Mouse (Mus musculus): ENCODE results near the gene Foxo3. TPM values are rescaled to one million over a fixed set of nuclear protein-coding genes. Genes with fewer than 3 reads are reported as not detected.

Gene Foxo3
- polyA plus RNA-seq, 1 experiment: 14.6 TPM

DNA sequence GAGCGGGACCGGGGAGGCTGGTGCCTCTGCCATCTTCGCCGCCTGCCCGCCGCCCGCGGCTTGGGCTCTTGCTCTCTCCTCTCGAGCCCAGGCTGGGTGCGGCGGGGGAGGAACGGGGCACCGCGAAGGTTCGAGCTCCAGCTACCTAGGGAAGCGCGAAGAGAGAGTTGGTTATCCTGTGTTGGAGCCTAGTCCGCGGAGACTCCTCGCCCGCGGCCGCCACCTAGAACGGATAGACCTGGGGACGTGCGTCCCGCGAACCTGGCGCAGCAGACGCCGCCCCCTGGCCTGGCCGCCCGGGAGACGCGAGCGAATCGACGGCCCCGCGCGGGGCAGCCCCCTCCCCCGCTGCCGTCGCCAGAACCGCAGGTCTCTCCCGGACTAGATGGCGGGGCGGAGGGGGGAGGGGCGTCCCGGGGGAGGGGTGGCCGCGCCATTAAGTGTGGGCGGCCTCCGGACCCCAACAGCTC lies 1.1 kb downstream of the Foxo3 start:
- peak; percentile 51 for DNase-seq (ENCODE audit: low read depth)
- TF ChIP-seq POLR2A (IDR thresholded peaks at IDR 0.05; ENCODE audit: borderline replicate concordance, extremely low read depth, insufficient read depth, insufficient read length, poor library complexity, severe bottlenecking) (no peak), CTCF (IDR thresholded peaks at IDR 0.05; ENCODE audit: borderline replicate concordance, extremely low read depth, insufficient read depth, insufficient read length) (no peak)

DNA sequence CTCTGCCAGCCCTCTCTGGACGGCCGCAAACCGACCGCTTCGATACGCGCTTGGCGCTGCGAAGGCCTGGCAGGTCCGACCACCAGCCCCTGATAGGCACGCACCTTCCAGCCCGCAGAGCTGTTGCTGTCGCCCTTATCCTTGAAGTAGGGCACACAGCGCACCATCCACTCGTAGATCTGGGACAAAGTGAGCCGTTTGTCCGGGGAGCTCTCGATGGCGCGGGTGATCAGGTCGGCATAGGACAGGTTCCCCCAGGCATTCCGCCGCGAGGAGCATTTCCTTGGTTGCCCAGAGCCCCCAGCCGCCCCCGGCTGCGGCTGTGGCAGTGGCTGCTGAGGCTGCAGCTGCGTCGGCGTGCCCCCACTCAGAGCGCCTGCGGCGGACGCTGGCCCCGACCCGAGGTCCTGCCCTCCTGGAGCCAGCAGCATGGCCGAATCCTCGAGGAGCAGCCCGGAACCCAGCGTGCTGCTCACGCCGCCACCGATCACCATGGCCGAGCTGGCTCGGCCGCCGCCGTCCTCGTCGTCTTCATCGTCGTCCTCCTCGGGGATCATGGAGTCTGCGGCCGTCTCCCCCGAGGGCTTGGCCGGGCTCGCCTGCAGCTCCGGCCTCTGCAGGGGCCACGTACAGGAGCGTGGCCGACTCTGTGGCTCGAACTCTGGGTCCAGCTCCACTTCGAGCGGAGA lies 1.7 kb downstream of the Foxo3 start:
- DNase-seq (ENCODE audit: low read depth): peak; percentile 44

DNA sequence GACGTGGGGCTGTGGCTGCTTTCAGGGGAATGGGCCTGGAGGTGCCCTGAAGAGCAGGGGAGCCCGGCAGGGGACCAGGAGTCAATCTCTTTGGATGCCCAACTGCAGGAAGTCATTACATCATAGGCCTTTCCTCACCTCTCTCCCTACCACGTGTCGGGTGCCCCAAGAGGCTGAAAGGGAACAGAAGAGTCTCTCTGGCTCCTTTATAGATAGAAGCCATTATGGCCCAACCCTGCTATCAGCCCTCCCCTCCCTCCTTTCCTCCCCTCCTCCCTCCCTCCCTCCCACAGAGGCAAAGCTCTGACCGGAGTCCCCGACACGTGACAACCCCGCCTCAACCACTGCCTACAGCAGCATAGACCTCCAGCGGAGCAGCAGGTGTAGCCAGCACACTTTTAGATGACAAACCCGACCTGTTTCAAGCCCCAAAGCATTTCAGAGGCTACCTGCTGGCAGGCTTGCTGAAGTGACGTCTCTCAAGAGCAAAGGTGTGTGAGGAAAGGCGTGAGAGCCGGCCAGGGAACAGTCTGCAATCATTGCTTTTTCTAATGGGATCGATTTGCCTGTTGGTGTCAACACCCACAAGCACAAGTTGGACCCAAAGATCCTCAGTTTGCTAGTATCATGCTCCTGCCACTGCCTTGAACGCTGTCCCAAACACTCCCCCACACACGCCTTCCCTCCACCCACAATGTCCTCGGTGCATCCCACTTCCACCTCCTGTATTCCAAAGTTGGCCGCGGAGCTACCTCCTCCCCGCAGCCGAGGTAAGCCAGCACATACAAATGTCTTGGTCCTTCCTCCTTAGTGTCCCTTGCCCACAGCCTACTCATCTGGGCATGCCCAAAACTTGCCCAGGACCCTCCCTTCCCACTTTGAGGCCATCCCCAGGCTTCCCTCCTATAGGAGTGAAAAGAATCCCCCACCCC lies 2.5 kb downstream of the Foxo3 start:
- TF ChIP-seq CTCF (IDR thresholded peaks at IDR 0.05; ENCODE audit: borderline replicate concordance, extremely low read depth, insufficient read depth, insufficient read length): no peak
- TF ChIP-seq POLR2A (IDR thresholded peaks at IDR 0.05; ENCODE audit: borderline replicate concordance, extremely low read depth, insufficient read depth, insufficient read length, poor library complexity, severe bottlenecking): no peak
- peak; percentile 28 for DNase-seq (ENCODE audit: low read depth)

More for the DNA sequence above, 1.7 kb downstream of the Foxo3 start:
- TF ChIP-seq CTCF (IDR thresholded peaks at IDR 0.05; ENCODE audit: borderline replicate concordance, extremely low read depth, insufficient read depth, insufficient read length) (no peak), POLR2A (IDR thresholded peaks at IDR 0.05; ENCODE audit: borderline replicate concordance, extremely low read depth, insufficient read depth, insufficient read length, poor library complexity, severe bottlenecking) (no peak)

DNA sequence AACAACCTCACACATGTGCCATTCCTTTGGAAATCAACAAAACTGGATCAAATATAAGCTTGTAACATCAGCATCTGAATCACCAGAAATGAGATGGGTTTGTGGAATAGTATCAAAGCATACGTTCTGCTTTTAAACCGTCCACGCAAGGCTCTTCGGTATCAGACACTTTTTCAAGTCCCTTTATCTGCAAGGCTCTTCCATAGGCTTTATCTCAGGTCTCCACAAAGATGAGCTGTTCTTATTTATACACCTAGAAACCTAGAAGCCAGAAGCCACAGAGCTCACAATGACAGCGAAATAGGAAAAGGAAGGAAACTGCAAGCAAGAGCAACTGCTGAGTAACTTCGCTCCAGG lies 3.2 kb downstream of the Foxo3 start:
- TF ChIP-seq POLR2A (IDR thresholded peaks at IDR 0.05; ENCODE audit: borderline replicate concordance, extremely low read depth, insufficient read depth, insufficient read length, poor library complexity, severe bottlenecking): no peak
- TF ChIP-seq CTCF (IDR thresholded peaks at IDR 0.05; ENCODE audit: borderline replicate concordance, extremely low read depth, insufficient read depth, insufficient read length): no peak
- DNase-seq (ENCODE audit: low read depth): no peak

DNA sequence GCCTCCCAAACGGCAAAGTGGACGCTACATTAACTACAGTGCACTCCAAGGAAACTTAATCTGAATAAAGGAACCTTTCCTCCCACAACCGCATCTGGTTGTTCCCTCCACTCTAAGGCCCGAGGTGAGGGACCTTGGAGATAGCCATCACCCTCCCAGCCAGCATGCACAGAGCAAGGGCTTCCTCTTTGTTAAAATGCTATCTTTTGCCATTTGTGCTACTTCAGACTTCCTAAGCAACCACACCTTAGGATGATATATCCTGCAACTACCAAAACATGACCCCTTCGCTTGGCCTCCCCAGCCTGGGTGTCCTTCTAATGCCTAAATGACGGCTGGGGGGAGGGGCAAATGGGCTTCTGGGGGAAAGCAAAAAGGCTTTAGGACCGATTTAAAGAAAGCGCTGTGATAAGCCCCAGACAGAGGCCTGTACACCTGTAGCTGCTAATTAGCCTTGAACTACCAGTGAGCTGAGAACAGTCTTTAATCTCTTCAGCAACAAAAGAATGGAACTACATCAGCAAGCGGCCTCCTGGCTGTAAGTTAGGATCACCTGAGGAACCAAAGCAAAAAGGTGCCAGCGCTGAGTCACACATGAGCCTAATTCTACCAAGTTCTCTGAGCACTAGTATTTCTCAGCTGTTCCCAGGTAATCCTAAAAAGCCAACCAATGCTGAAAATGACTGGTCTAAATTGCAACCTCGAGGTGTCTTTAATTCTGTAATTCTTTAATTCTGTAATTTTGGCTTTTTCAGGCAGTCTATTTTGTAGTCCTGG lies 4.9 kb downstream of the Foxo3 start:
- DNase-seq (ENCODE audit: low read depth): no peak
- TF ChIP-seq POLR2A (IDR thresholded peaks at IDR 0.05; ENCODE audit: borderline replicate concordance, extremely low read depth, insufficient read depth, insufficient read length, poor library complexity, severe bottlenecking): no peak
- no peak for TF ChIP-seq CTCF (IDR thresholded peaks at IDR 0.05; ENCODE audit: borderline replicate concordance, extremely low read depth, insufficient read depth, insufficient read length)

DNA sequence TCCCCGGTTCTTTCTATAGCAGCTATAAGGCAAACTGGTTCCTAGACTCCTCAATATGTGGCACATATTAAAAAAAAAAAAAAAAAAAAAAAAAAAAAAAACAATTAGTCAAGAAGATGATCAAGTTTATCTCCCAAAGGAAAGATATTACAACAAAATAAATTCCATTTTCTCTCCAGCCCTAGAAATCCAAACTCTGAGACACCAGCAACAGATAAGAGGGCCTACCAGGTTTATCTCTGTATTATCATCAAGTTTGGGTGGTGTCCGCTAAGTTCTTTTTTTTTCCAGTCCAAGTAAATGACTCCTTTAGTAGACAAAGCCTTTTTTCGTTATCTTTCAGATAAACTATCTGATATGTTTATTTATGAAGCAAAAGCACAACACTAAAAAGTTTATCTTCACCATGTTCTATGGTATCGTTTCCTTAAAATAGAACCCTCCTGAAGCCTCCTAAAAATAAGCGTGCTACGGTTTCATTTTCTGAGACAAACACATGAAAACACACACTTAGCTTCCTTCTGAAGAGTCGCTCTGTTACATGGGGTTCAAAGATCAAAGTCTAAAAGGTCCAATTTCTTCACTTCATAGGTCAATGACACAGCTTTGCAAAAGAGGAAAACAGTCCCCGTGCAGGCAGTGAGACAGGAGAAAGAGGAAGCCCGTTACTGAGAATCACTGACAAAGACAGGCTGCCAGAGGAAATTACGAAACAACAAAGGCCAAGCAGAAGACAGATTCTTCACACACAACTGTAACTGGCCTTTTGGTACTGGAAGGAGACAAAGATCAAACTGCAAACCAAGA lies 6.1 kb downstream of the Foxo3 start:
- no peak for DNase-seq (ENCODE audit: low read depth)
- TF ChIP-seq POLR2A (IDR thresholded peaks at IDR 0.05; ENCODE audit: borderline replicate concordance, extremely low read depth, insufficient read depth, insufficient read length, poor library complexity, severe bottlenecking) (no peak), CTCF (IDR thresholded peaks at IDR 0.05; ENCODE audit: borderline replicate concordance, extremely low read depth, insufficient read depth, insufficient read length) (no peak)

DNA sequence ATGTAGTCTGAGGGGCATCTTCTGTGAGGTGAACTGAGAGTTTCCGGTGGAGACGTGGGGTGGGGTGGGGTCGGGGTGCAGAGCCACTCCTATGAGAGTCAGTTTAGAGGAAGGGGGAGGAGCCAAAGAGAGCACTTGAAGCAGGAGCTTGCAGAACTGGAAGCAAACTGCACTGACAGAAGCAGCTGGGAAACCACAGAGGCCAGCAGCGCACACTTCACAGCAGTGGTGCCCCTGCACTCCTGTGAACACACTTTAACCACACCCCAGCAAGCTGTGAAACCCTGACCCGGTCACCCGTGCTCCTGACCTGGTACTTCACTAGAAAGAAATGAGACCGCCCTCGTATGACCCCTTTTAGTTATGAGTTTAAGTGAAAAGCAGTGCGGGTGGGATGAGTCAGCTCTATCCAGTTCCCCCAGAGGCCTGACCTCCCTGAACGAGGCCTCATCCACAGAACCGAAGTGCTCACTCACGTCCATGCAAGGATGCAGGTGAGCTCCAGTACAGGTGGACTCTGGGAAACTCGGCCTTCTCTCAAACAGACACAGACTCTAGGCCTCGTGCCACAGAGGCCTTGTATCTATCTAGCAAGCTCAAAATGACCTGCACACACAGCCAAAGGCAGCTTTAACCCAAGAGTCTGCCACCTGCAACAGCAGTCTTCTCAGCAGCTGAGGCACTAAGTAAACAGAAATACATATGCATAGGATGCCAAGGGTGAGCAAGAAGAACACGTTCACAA lies 7.1 kb downstream of the Foxo3 start:
- TF ChIP-seq POLR2A (IDR thresholded peaks at IDR 0.05; ENCODE audit: borderline replicate concordance, extremely low read depth, insufficient read depth, insufficient read length, poor library complexity, severe bottlenecking) (no peak), CTCF (IDR thresholded peaks at IDR 0.05; ENCODE audit: borderline replicate concordance, extremely low read depth, insufficient read depth, insufficient read length) (no peak)
- no peak for DNase-seq (ENCODE audit: low read depth)

DNA sequence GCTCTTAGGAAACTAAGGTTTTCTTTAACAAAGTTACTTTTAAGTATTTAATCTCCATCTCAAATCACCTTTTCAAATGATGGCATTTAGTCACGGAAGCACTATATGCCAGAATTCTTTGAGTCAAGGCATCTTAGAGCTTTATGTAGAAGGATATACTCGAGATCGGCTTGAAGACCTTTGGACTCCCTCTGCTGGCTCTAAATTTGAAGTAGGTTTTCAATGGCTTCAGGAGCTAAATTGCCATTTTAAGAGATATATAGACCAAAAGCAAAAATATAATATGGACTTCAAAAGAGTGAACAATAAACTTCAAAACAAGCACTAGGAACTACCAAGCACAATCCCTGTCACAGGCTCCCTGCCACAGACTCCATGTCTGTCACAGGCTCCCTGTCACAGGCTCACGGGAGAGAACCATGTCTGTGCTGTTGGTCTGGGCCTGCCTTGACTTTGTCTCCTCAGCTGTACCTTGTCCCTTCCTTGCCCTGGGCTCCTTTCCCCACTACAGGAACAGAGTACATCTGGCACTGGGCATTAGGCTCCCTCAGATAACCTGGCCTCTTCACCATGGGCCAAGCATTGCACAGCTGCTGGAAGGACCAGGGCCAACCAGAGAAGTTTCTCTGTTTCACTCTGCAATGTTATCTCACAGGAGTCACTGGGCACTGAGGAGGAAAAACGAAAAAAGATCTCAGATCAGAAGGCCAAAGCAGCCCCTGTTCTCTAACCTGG lies 8.6 kb downstream of the Foxo3 start:
- TF ChIP-seq POLR2A (IDR thresholded peaks at IDR 0.05; ENCODE audit: borderline replicate concordance, extremely low read depth, insufficient read depth, insufficient read length, poor library complexity, severe bottlenecking) (no peak), CTCF (IDR thresholded peaks at IDR 0.05; ENCODE audit: borderline replicate concordance, extremely low read depth, insufficient read depth, insufficient read length) (no peak)
- no peak for DNase-seq (ENCODE audit: low read depth)

DNA sequence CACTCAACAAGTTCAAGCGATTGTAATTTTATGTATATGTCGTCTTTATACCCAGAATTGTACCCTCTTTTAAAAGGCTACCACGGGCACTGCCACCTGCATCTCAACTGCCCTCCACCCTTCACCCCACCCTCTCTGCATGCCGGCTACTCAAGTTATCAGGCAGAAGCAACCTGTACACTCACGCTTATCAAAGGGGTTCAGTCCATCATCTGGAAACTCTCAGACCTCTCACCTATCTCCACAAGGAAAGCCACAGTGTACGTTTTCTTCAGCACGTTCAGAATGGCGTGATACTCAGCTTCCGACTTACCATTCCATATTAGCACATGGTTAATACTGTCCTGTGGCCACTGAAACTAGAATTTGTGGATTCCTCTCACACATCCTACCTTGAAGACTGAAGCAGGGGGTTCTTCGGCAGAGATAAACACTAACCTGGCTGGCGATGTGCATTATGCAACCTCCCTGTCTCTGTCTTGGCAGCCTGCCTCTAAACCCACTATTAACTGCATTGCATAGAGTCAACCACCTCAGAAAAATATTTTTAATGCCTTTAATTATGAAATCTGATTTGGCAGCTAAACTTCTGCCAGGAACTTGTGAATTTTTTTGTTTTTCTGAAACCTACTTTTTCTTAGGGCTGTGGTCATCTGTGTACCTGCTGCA lies 11.4 kb downstream of the Foxo3 start:
- no peak for DNase-seq (ENCODE audit: low read depth)
- TF ChIP-seq CTCF (IDR thresholded peaks at IDR 0.05; ENCODE audit: borderline replicate concordance, extremely low read depth, insufficient read depth, insufficient read length) (no peak), POLR2A (IDR thresholded peaks at IDR 0.05; ENCODE audit: borderline replicate concordance, extremely low read depth, insufficient read depth, insufficient read length, poor library complexity, severe bottlenecking) (no peak)

Measured in brain, embryonic 14.5 days (tissue).